Comparison of ENCODE assay signal across 9 mouse cellular contexts in genomic region chr9:41999498-42000473, GRCm38 (mm10).
DNase-seq lines count a peak whose midpoint lies in the region; ATAC-seq lines count a peak whose summit lies in the region.
"Had no signal": no experiment of that assay in that cellular context is flagged by ENCODE, and none has a peak within 500 bp of the region (broad histone marks: within the 10 kb centered on the region; RNA-seq: fewer than 3 reads in every experiment).

No protein-coding gene starts in this region.

- no peak overlapping the region for H3K4me2 ChIP-seq in embryonic facial prominence, embryonic 13.5 days
- H3K4me2 ChIP-seq: lung, embryonic 15.5 days had no signal

- H3K9me3 ChIP-seq in embryonic facial prominence, embryonic 13.5 days, result no peaks in the 10 kb centered on the region
- H3K9me3 ChIP-seq: lung, embryonic 15.5 days had no signal

- no peak overlapping the region for H3K27ac ChIP-seq in embryonic facial prominence, embryonic 13.5 days
- H3K27ac ChIP-seq: lung, embryonic 15.5 days had no signal

- H3K36me3 ChIP-seq in embryonic facial prominence, embryonic 13.5 days, result peaks cover 22% of the 10 kb centered on the region

- DNase-seq in heart, adult 18-20 months, result peak; percentile 32 to 74
- no peak for DNase-seq in heart, adult 11 months
- peak; percentile 75 to 77 for DNase-seq in B cell, adult 2 months
- DNase-seq in adrenal gland, postnatal 36 days, result peak; percentile 41 to 59
- DNase-seq in kidney, adult 18-20 months, result peak; percentile 43
- peak; percentile 34 to 58 for DNase-seq in spleen, postnatal 10 days (ENCODE audit: low spot score in 2 of 2)

- H3K27me3 ChIP-seq in embryonic facial prominence, embryonic 13.5 days, result no peaks in the 10 kb centered on the region
- H3K27me3 ChIP-seq: lung, embryonic 15.5 days had no signal

- H3K4me3 ChIP-seq in embryonic facial prominence, embryonic 13.5 days, result no peak overlapping the region
- H3K4me3 ChIP-seq: lung, embryonic 15.5 days had no signal

- ATAC-seq in embryonic facial prominence, embryonic 13.5 days (ENCODE audit: insufficient number of reproducible peaks, insufficient read depth, low FRiP score, low TSS enrichment, low read depth), result no peak
- ATAC-seq in megakaryocyte, adult 5-6 weeks (ENCODE audit: poor library complexity, severe bottlenecking), result peak; percentile 71

- H3K9ac ChIP-seq in embryonic facial prominence, embryonic 13.5 days, result 0 out of 2 replicates have a peak overlapping the region, but pooled peaks have one; percentile 27
- H3K9ac ChIP-seq: lung, embryonic 15.5 days had no signal

- WGBS in embryonic facial prominence, embryonic 13.5 days, result 68% methylated on average over 12 of the region's 12 CpGs

- peaks cover 4% of the 10 kb centered on the region for H3K4me1 ChIP-seq in embryonic facial prominence, embryonic 13.5 days
- H3K4me1 ChIP-seq: lung, embryonic 15.5 days had no signal
